Mouse (Mus musculus) right cerebral cortex, postnatal 4 days (tissue): ENCODE measurements around the gene Olfr1055.
"Not testable (repeated sequence)": the region's sequence is repeated elsewhere in the genome, so short reads cannot be mapped to it uniquely, and the experiment has no call there.

Source experiments
- DNase-seq: peaks from one replicate; pipeline ENCODE4 v3.0.0-alpha.2; 2022

Olfr1055 gene

DNA sequence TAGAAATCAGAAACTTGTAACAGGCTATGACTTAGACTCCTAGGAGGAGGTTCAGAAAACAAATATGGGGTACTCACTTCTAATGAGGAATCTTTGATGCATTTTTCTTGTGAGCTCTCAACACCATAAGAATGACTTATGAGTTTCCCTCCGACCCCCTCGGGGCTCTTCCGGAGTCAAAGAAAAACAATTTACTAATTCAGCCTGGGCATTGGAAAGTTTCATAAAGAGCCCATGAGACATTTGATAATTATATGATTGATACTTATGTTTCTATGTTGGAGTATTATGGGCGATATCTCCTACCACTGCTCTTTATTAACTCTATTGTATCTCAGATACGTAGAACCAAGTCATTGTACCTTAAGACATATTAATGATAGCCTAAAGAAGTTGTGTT lies at the start of gene Olfr1055:
Gene Olfr1055 (minus strand): TSS at position 101 of the 400 bp plus-strand sequence.
- DNase-seq, result no peak

DNA sequence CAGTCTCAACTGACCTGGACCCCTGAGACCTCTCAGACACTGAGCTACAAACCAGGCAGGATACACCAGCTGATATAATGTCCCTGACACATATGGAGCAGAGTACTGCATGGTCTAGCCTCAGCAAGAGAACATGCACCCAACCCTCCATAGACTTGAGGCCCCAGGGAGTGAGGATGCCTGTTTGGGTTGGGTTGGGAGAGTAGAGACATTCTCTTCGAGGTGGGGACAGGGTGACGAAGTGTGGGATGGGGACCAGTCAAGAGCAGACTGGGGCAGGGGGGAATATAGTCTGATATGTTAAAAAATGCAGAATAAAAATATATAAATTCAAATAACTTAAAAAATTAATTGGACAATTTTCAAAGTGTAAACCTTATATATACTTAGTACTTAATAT lies 45.0 kb upstream of the Olfr1055 start:
- DNase-seq, result no peak

DNA sequence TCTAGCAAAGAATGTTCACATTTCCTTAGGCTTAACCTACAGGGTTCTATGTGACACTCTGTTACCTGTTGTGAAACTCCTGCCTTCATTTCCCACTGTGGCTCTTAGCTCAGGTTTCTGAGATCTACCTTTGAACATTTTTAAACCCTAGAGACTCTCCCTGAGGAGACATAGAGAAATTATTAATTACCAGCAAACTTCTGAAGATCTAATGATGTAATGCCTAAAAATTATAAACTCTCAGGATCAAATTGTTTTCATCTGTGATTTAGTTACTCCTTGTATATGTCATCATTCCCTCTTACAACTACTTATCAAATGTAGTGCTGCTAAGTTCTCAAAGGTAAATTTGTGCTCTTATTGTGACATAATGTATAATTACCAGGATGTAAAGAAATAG lies 38.4 kb upstream of the Olfr1055 start, which contains the start of gene Olfr1058:
Gene Olfr1058 (minus strand): TSS at position 101 of the 400 bp plus-strand sequence.
- not testable (repeated sequence) for DNase-seq

DNA sequence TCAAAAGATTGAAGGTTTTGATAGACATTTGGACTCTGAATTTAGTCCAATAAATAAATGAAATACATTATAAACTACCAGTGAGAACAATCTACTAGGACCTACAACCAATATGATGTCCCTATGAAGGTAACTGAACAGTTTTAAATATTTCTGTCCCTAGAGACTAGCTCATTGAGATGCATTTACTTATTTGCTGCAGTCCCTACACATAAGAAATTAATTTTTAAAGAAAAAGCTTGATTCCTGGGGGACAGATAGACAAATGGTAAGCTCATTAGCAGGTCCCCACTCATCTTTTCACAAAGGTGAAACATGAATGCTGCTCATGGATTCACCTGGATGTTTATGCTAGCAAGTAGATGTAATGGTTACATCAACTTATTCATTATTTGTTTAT lies 28.2 kb upstream of the Olfr1055 start, which contains the start of gene Olfr1057:
Gene Olfr1057 (minus strand): TSS at position 101 of the 400 bp plus-strand sequence.
- DNase-seq, result no peak

DNA sequence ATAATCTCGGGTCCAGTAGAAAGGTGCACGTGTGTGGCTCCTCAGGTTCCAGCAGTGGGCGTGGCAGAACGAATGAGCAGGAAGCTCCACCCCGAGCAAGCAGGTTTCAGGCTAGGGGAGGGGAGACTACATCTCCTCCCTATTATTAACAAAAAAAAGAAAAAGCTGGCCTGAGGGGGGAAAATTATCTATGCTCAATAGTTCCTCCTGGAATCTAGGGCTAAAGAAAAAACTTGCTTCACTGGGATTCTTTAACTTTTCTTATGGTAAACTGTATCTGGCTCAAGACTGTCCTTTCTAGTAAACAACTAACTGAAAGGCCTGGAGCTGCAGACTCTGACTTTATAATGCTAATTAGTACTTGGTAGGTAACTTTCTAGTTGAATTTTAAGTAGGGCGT lies 16.3 kb upstream of the Olfr1055 start:
- DNase-seq, result not testable (repeated sequence)

DNA sequence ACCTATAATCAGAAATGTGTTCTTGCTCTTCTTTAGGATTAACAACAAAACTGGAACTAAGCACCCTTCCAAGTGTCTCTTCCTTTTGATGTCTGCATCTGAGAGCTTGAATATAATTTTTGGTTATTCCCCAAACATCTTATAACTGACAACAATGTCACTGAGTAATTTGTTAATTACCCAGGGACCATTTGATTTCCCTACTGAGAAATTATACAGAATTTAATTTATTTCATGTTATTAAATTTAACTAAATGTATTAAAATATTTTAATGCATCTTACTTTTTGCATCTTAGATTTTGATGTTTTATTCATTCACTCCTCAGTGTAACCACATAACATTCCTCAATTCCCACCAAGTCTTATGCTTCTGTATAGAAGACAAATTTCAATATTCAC lies 12.3 kb upstream of the Olfr1055 start, which contains the start of gene Olfr1056:
Gene Olfr1056 (minus strand): TSS at position 101 of the 400 bp plus-strand sequence.
- DNase-seq, result no peak

DNA sequence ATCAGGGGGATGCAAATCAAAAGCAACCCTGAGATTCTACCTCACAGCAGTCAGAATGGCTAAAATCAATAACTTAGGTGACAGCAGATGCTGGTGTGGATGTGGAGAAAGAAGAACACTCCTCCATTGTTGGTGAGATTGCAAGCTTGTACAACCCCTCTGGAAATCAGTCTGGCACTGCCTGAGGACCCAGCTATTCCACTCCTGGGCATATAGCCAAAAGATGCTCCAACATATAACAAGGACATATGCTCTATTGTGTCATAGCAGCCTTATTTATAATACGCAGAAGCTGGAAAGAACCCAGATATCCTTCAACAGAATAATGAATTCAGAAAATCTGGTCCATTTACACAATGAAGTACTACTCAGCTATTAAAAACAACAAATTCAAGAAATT lies 1.7 kb upstream of the Olfr1055 start:
- not testable (repeated sequence) for DNase-seq

DNA sequence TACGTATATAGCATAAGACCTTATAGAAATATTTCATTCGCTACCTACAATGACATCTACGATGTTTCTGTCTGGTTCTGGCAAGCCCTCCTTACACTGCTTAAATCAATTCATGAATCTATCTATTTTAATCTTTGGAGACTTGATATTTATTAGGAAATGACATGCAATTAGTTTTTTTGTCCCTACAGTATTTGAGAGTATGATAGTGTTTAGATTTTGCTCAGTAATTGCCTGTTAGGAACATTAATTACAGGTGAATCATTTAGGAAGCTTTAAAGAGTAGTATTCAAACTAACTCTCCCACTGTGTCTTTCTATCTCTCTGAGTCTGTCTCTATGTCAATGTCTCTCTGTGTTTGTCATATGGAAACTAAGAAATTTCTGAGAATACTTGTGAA lies 14.8 kb downstream of the Olfr1055 start, which contains the start of gene Olfr1054:
Gene Olfr1054 (minus strand): TSS at position 101 of the 400 bp plus-strand sequence.
- DNase-seq, result no peak

DNA sequence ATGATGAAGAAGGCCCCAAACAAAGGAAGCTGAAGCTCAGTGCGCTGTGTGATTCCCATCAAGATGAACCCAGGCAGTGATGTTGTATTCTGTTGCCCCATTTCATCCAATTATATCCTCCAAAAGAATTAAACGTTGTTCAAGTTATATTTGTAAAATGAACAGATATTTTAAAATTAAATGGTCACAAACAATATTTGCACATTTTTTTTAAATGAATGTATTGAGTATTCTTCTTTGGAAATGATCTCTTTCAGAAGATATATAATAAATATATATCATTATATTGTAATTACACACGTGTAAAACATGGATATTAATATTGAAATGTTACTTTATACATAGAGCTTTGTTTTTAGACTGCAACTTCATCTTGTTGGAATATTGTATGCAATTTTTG lies 34.9 kb downstream of the Olfr1055 start, which contains the start of gene Olfr1053:
Gene Olfr1053 (minus strand): TSS at position 101 of the 400 bp plus-strand sequence.
- DNase-seq, result no peak
